Mouse (Mus musculus): ENCODE results near the gene Hist1h1e. TPM values are rescaled to one million over a fixed set of nuclear protein-coding genes. Genes with fewer than 3 reads are reported as not detected.

Gene Hist1h1e
- polyA plus RNA-seq, 1 experiment from 2014 or later: 29.7 TPM

Small RNAs within 50 kb of the gene (microRNA-seq; reads per million reads assigned to microRNA genes)
- not detected for gene Gm44359
- gene Gm44394: not detected

Other genes with a start within 250 kb of the Hist1h1e start
- 12.4 and 13.4 TPM in 2 replicates for gene Abt1, start 198.7 kb downstream of the Hist1h1e start, polyA plus RNA-seq (2015; fragmentation: Nextera tagmentation; extraction: Ambion mirVana)
- gene Btn1a1, start 156.7 kb downstream of the Hist1h1e start, polyA plus RNA-seq (2015; fragmentation: Nextera tagmentation; extraction: Ambion mirVana): not detected in 2 replicates
- 0.08 and 0.21 TPM in 2 replicates for gene Btn2a2, start 133.7 kb downstream of the Hist1h1e start, polyA plus RNA-seq (2015; fragmentation: Nextera tagmentation; extraction: Ambion mirVana)
- gene Hist1h4h, start 91.5 kb downstream of the Hist1h1e start, polyA plus RNA-seq (2015; fragmentation: Nextera tagmentation; extraction: Ambion mirVana): 5.2 and 6.4 TPM in 2 replicates
- gene Hist1h2af, start 88.7 kb downstream of the Hist1h1e start, polyA plus RNA-seq (2015; fragmentation: Nextera tagmentation; extraction: Ambion mirVana): 9.5 and 10.0 TPM in 2 replicates
- 10.0 and 11.6 TPM in 2 replicates for gene Hist1h3g, start 87.1 kb downstream of the Hist1h1e start, polyA plus RNA-seq (2015; fragmentation: Nextera tagmentation; extraction: Ambion mirVana)
- 0.76 and 0.97 TPM in 2 replicates for gene Hist1h2bh, start 79.2 kb downstream of the Hist1h1e start, polyA plus RNA-seq (2015; fragmentation: Nextera tagmentation; extraction: Ambion mirVana)
- gene Hist1h3f, start 78.5 kb downstream of the Hist1h1e start, polyA plus RNA-seq (2015; fragmentation: Nextera tagmentation; extraction: Ambion mirVana): 1.2 and 1.3 TPM in 2 replicates
- 1.6 and 2.2 TPM in 2 replicates for gene Hist1h4f, start 70.9 kb downstream of the Hist1h1e start, polyA plus RNA-seq (2015; fragmentation: Nextera tagmentation; extraction: Ambion mirVana)
- 0.54 and 0.68 TPM in 2 replicates for gene Hist1h1d, start 69.3 kb downstream of the Hist1h1e start, polyA plus RNA-seq (2015; fragmentation: Nextera tagmentation; extraction: Ambion mirVana)
- gene Hist1h3e, start 60.2 kb downstream of the Hist1h1e start, polyA plus RNA-seq (2015; fragmentation: Nextera tagmentation; extraction: Ambion mirVana): 4.6 and 6.9 TPM in 2 replicates
- gene Hist1h2ae, start 51.3 kb downstream of the Hist1h1e start, polyA plus RNA-seq (2015; fragmentation: Nextera tagmentation; extraction: Ambion mirVana): 120 and 139 TPM in 2 replicates
- 8.9 and 11.5 TPM in 2 replicates for gene Hist1h2bg, start 51.2 kb downstream of the Hist1h1e start, polyA plus RNA-seq (2015; fragmentation: Nextera tagmentation; extraction: Ambion mirVana)
- 10.3 and 11.2 TPM in 2 replicates for gene Hist1h2bf, start 48.4 kb downstream of the Hist1h1e start, polyA plus RNA-seq (2015; fragmentation: Nextera tagmentation; extraction: Ambion mirVana)
- 3.8 and 4.8 TPM in 2 replicates for gene Hist1h2ad, start 48.2 kb downstream of the Hist1h1e start, polyA plus RNA-seq (2015; fragmentation: Nextera tagmentation; extraction: Ambion mirVana)
- 8.8 TPM in 2 replicates for gene Hist1h3d, start 46.8 kb downstream of the Hist1h1e start, polyA plus RNA-seq (2015; fragmentation: Nextera tagmentation; extraction: Ambion mirVana)
- 160 and 172 TPM in 2 replicates for gene Hist1h4d, start 41.0 kb downstream of the Hist1h1e start, polyA plus RNA-seq (2015; fragmentation: Nextera tagmentation; extraction: Ambion mirVana)
- 2.6 and 2.9 TPM in 2 replicates for gene Hist1h2be, start 1.4 kb downstream of the Hist1h1e start, polyA plus RNA-seq (2015; fragmentation: Nextera tagmentation; extraction: Ambion mirVana)
- 1.0 and 1.3 TPM in 2 replicates for gene Hist1h2ac, start 61.4 kb upstream of the Hist1h1e start, polyA plus RNA-seq (2015; fragmentation: Nextera tagmentation; extraction: Ambion mirVana)
- gene Hist1h2bc, start 61.6 kb upstream of the Hist1h1e start, polyA plus RNA-seq (2015; fragmentation: Nextera tagmentation; extraction: Ambion mirVana): 34.1 and 41.4 TPM in 2 replicates
- gene Hist1h1t, start 73.3 kb upstream of the Hist1h1e start, polyA plus RNA-seq (2015; fragmentation: Nextera tagmentation; extraction: Ambion mirVana): not detected in 2 replicates
- 6.5 and 7.9 TPM in 2 replicates for gene Hist1h4c, start 75.9 kb upstream of the Hist1h1e start, polyA plus RNA-seq (2015; fragmentation: Nextera tagmentation; extraction: Ambion mirVana)
- gene Hfe, start 88.3 kb upstream of the Hist1h1e start, polyA plus RNA-seq (2015; fragmentation: Nextera tagmentation; extraction: Ambion mirVana): 2.2 and 2.8 TPM in 2 replicates
- 17.8 and 20.5 TPM in 2 replicates for gene Hist1h1c, start 116.2 kb upstream of the Hist1h1e start, polyA plus RNA-seq (2015; fragmentation: Nextera tagmentation; extraction: Ambion mirVana)
- gene Hist1h3c, start 123.0 kb upstream of the Hist1h1e start, polyA plus RNA-seq (2015; fragmentation: Nextera tagmentation; extraction: Ambion mirVana): 8.8 and 10.8 TPM in 2 replicates
- gene Hist1h2bb, start 124.2 kb upstream of the Hist1h1e start, polyA plus RNA-seq (2015; fragmentation: Nextera tagmentation; extraction: Ambion mirVana): 3.0 and 5.5 TPM in 2 replicates
- 58.6 and 70.5 TPM in 2 replicates for gene Hist1h2ab, start 128.6 kb upstream of the Hist1h1e start, polyA plus RNA-seq (2015; fragmentation: Nextera tagmentation; extraction: Ambion mirVana)
- 17.0 and 19.6 TPM in 2 replicates for gene Hist1h3b, start 129.7 kb upstream of the Hist1h1e start, polyA plus RNA-seq (2015; fragmentation: Nextera tagmentation; extraction: Ambion mirVana)
- 5.7 and 6.1 TPM in 2 replicates for gene Hist1h4b, start 134.5 kb upstream of the Hist1h1e start, polyA plus RNA-seq (2015; fragmentation: Nextera tagmentation; extraction: Ambion mirVana)
- 0.64 and 1.1 TPM in 2 replicates for gene Hist1h4a, start 138.7 kb upstream of the Hist1h1e start, polyA plus RNA-seq (2015; fragmentation: Nextera tagmentation; extraction: Ambion mirVana)
- gene Hist1h3a, start 139.8 kb upstream of the Hist1h1e start, polyA plus RNA-seq (2015; fragmentation: Nextera tagmentation; extraction: Ambion mirVana): 6.3 and 7.2 TPM in 2 replicates
- 4.6 and 6.0 TPM in 2 replicates for gene Hist1h1a, start 141.1 kb upstream of the Hist1h1e start, polyA plus RNA-seq (2015; fragmentation: Nextera tagmentation; extraction: Ambion mirVana)
- 0.08 TPM in 1 of 2 replicates, not detected in the other for gene Trim38, start 147.4 kb upstream of the Hist1h1e start, polyA plus RNA-seq (2015; fragmentation: Nextera tagmentation; extraction: Ambion mirVana)
- gene Slc17a2, start 184.4 kb upstream of the Hist1h1e start, polyA plus RNA-seq (2015; fragmentation: Nextera tagmentation; extraction: Ambion mirVana): not detected in 2 replicates
- gene Slc17a3, start 216.9 kb upstream of the Hist1h1e start, polyA plus RNA-seq (2015; fragmentation: Nextera tagmentation; extraction: Ambion mirVana): not detected in 2 replicates
- gene Slc17a1, start 245.2 kb upstream of the Hist1h1e start, polyA plus RNA-seq (2015; fragmentation: Nextera tagmentation; extraction: Ambion mirVana): not detected in 2 replicates